Mouse (Mus musculus): Measurements from ENCODE around the gene Atp2a1. TPM values are rescaled to one million over a fixed set of nuclear protein-coding genes. Genes with fewer than 3 reads are reported as not detected.

Gene Atp2a1
- polyA plus RNA-seq, 1 experiment = 2.2 TPM

DNA sequence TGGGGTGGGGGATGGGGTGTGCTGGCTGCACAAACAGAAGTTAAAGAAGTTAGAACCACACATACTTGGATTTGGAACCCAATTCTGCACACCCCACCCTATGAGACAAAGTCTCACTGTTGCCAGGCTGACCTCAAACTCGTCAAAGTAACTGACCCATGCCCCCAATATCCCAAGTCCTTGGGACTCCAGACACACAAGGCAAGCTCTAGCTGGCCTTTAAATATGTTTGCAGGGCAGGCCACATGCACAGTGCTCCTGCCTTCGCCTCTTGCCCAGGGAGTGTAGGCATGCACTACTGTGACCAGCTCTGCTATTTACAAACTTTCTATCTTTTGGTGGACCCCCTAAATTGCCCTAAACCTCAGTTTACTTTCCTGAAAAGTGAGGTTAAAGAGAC is 7.7 kb downstream of the Atp2a1 start:
- Histone ChIP-seq H3ac (ENCODE audit: control insufficient read depth, insufficient read length, low read depth) (no peak overlapping the region), H3K36me3 (ENCODE audit: control insufficient read depth, insufficient read depth) (no peaks in the 10 kb centered on the region), H3K79me3 (ENCODE audit: low read depth) (no peaks in the 10 kb centered on the region), H3K79me2 (ENCODE audit: control insufficient read depth, insufficient read depth) (no peaks in the 10 kb centered on the region), H3K4me3 (ENCODE audit: insufficient read depth, poor library complexity, severe bottlenecking) (no peak overlapping the region), H3K27me3 (ENCODE audit: control insufficient read depth, insufficient read depth, insufficient read length) (no peaks in the 10 kb centered on the region)
- TF ChIP-seq MYOG (IDR thresholded peaks at IDR 0.05; ENCODE audit: control insufficient read depth, extremely low read depth, insufficient read length) (no peak), CEBPB (IDR thresholded peaks at IDR 0.05; ENCODE audit: low read depth) (no peak), MYOD1 (IDR thresholded peaks at IDR 0.05; ENCODE audit: control insufficient read depth, insufficient read length, low read depth) (no peak), MAX (IDR thresholded peaks at IDR 0.05) (no peak), CTCF (IDR thresholded peaks at IDR 0.05; ENCODE audit: control insufficient read depth, insufficient read depth, insufficient read length) (no peak), FOSL1 (IDR thresholded peaks at IDR 0.05; ENCODE audit: insufficient read depth, low read length, poor library complexity, severe bottlenecking) (no peak), USF1 (IDR thresholded peaks at IDR 0.05; ENCODE audit: low read depth) (no peak)

DNA sequence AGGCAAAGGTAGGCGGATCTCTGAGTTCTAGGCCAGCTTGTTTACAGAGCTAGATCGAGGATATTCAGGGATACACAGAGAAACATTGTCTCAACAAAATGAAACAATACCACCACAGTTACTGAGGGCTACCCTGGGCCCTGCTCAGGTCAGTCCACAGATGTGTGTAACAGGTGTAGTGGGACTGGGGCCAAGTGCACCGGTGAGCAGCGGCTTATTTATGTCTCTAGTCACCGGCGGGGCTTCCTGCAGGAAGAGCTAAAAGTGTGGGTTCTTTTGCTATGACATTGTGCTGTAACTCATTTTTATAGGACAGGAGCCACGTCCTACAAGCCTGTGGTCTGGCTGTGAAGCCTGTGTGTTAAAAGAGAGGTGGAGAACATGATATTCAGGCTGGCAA is 9.0 kb downstream of the Atp2a1 start:
- no peak for TF ChIP-seq CEBPB (IDR thresholded peaks at IDR 0.05; ENCODE audit: low read depth)
- no peak for TF ChIP-seq MAX (IDR thresholded peaks at IDR 0.05)
- no peak for TF ChIP-seq MYOD1 (IDR thresholded peaks at IDR 0.05; ENCODE audit: control insufficient read depth, insufficient read length, low read depth)
- TF ChIP-seq MYOG (IDR thresholded peaks at IDR 0.05; ENCODE audit: control insufficient read depth, extremely low read depth, insufficient read length) = no peak
- TF ChIP-seq CTCF (IDR thresholded peaks at IDR 0.05; ENCODE audit: control insufficient read depth, insufficient read depth, insufficient read length) = no peak
- TF ChIP-seq USF1 (IDR thresholded peaks at IDR 0.05; ENCODE audit: low read depth) = no peak
- no peak for TF ChIP-seq FOSL1 (IDR thresholded peaks at IDR 0.05; ENCODE audit: insufficient read depth, low read length, poor library complexity, severe bottlenecking)
- no peaks in the 10 kb centered on the region for H3K79me3 ChIP-seq (ENCODE audit: low read depth)
- H3ac ChIP-seq (ENCODE audit: control insufficient read depth, insufficient read length, low read depth) = no peak overlapping the region
- no peaks in the 10 kb centered on the region for H3K27me3 ChIP-seq (ENCODE audit: control insufficient read depth, insufficient read depth, insufficient read length)
- no peaks in the 10 kb centered on the region for H3K36me3 ChIP-seq (ENCODE audit: control insufficient read depth, insufficient read depth)
- no peak overlapping the region for H3K4me3 ChIP-seq (ENCODE audit: insufficient read depth, poor library complexity, severe bottlenecking)
- no peaks in the 10 kb centered on the region for H3K79me2 ChIP-seq (ENCODE audit: control insufficient read depth, insufficient read depth)

DNA sequence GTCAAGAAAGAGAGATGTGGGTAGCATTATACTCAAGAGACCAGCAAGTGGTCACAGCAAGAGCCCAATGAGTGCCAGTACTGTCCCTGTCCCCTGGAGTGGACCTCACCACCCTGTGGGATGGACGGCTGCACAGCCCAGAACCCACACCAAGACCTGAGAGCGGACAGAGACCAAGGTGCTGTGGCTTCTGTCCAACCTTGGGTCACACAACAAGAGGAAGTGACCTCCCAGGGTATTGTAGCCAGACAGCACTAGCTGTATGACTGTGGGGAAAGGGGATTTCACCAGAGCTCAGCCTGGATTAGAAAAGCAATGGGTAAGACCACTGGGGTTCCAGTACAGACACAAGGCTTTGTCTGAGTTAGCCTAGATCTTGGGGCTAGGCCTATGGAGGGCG is 10.7 kb downstream of the Atp2a1 start:
- TF ChIP-seq CEBPB (IDR thresholded peaks at IDR 0.05; ENCODE audit: low read depth) = no peak
- no peak for TF ChIP-seq MYOD1 (IDR thresholded peaks at IDR 0.05; ENCODE audit: control insufficient read depth, insufficient read length, low read depth)
- TF ChIP-seq CTCF (IDR thresholded peaks at IDR 0.05; ENCODE audit: control insufficient read depth, insufficient read depth, insufficient read length) = no peak
- TF ChIP-seq USF1 (IDR thresholded peaks at IDR 0.05; ENCODE audit: low read depth) = no peak
- TF ChIP-seq FOSL1 (IDR thresholded peaks at IDR 0.05; ENCODE audit: insufficient read depth, low read length, poor library complexity, severe bottlenecking) = no peak
- TF ChIP-seq MYOG (IDR thresholded peaks at IDR 0.05; ENCODE audit: control insufficient read depth, extremely low read depth, insufficient read length) = no peak
- TF ChIP-seq MAX (IDR thresholded peaks at IDR 0.05) = no peak
- Histone ChIP-seq H3ac (ENCODE audit: control insufficient read depth, insufficient read length, low read depth) (no peak overlapping the region), H3K36me3 (ENCODE audit: control insufficient read depth, insufficient read depth) (no peaks in the 10 kb centered on the region), H3K27me3 (ENCODE audit: control insufficient read depth, insufficient read depth, insufficient read length) (no peaks in the 10 kb centered on the region), H3K79me3 (ENCODE audit: low read depth) (no peaks in the 10 kb centered on the region), H3K79me2 (ENCODE audit: control insufficient read depth, insufficient read depth) (no peaks in the 10 kb centered on the region), H3K4me3 (ENCODE audit: insufficient read depth, poor library complexity, severe bottlenecking) (no peak overlapping the region)

DNA sequence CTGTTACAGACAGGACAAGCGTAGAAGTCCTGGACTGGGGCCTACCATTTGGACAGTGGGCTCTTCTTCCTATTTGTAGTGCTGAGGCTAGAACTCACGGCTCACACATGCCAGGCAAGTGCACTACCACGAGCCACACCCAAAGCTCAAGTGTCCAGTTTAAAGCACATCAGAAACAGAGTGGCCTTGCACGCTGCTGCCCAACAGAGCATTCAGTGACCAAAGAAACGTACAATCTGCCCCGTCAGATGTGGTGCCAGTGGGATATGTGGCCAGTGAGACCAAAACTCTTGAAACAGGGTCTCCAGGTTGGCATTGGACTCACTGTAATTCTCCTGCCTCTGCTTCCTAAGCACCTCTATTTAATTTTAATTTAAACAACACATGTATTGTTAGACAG is 12.3 kb downstream of the Atp2a1 start:
- Histone ChIP-seq H3K36me3 (ENCODE audit: control insufficient read depth, insufficient read depth) (no peaks in the 10 kb centered on the region), H3K4me3 (ENCODE audit: insufficient read depth, poor library complexity, severe bottlenecking) (no peak overlapping the region), H3ac (ENCODE audit: control insufficient read depth, insufficient read length, low read depth) (no peak overlapping the region), H3K27me3 (ENCODE audit: control insufficient read depth, insufficient read depth, insufficient read length) (no peaks in the 10 kb centered on the region), H3K79me2 (ENCODE audit: control insufficient read depth, insufficient read depth) (no peaks in the 10 kb centered on the region), H3K79me3 (ENCODE audit: low read depth) (no peaks in the 10 kb centered on the region)
- TF ChIP-seq FOSL1 (IDR thresholded peaks at IDR 0.05; ENCODE audit: insufficient read depth, low read length, poor library complexity, severe bottlenecking) (no peak), CEBPB (IDR thresholded peaks at IDR 0.05; ENCODE audit: low read depth) (no peak), MYOD1 (IDR thresholded peaks at IDR 0.05; ENCODE audit: control insufficient read depth, insufficient read length, low read depth) (no peak), CTCF (IDR thresholded peaks at IDR 0.05; ENCODE audit: control insufficient read depth, insufficient read depth, insufficient read length) (no peak), MYOG (IDR thresholded peaks at IDR 0.05; ENCODE audit: control insufficient read depth, extremely low read depth, insufficient read length) (no peak), USF1 (IDR thresholded peaks at IDR 0.05; ENCODE audit: low read depth) (no peak), MAX (IDR thresholded peaks at IDR 0.05) (no peak)

DNA sequence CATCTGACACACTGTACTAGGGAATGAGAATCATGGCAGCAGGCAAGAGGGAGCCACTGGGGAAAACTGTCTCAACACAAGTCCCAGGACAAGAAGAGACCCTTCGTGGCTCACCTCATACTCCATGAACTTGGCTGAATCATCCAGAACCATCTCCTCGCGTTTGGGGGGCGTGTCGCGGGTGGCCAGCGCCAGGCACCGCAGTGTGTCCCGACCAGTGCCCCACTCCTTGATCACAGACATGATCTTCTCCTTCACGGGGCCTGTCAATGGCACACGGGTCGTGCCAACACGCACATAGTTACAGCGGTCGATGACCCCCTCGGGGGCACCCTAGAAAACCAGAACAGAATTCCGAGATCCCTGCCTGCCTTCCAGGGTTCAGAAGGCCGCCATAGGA is 12.9 kb downstream of the Atp2a1 start:
- Histone ChIP-seq H3K4me3 (ENCODE audit: insufficient read depth, poor library complexity, severe bottlenecking) (no peak overlapping the region), H3ac (ENCODE audit: control insufficient read depth, insufficient read length, low read depth) (no peak overlapping the region), H3K27me3 (ENCODE audit: control insufficient read depth, insufficient read depth, insufficient read length) (no peaks in the 10 kb centered on the region), H3K36me3 (ENCODE audit: control insufficient read depth, insufficient read depth) (peaks cover 2% of the 10 kb centered on the region), H3K79me3 (ENCODE audit: low read depth) (no peaks in the 10 kb centered on the region), H3K79me2 (ENCODE audit: control insufficient read depth, insufficient read depth) (no peaks in the 10 kb centered on the region)
- no peak for TF ChIP-seq CTCF (IDR thresholded peaks at IDR 0.05; ENCODE audit: control insufficient read depth, insufficient read depth, insufficient read length)
- no peak for TF ChIP-seq USF1 (IDR thresholded peaks at IDR 0.05; ENCODE audit: low read depth)
- no peak for TF ChIP-seq CEBPB (IDR thresholded peaks at IDR 0.05; ENCODE audit: low read depth)
- no peak for TF ChIP-seq MYOD1 (IDR thresholded peaks at IDR 0.05; ENCODE audit: control insufficient read depth, insufficient read length, low read depth)
- TF ChIP-seq MYOG (IDR thresholded peaks at IDR 0.05; ENCODE audit: control insufficient read depth, extremely low read depth, insufficient read length) = no peak
- TF ChIP-seq FOSL1 (IDR thresholded peaks at IDR 0.05; ENCODE audit: insufficient read depth, low read length, poor library complexity, severe bottlenecking) = no peak
- TF ChIP-seq MAX (IDR thresholded peaks at IDR 0.05) = no peak

DNA sequence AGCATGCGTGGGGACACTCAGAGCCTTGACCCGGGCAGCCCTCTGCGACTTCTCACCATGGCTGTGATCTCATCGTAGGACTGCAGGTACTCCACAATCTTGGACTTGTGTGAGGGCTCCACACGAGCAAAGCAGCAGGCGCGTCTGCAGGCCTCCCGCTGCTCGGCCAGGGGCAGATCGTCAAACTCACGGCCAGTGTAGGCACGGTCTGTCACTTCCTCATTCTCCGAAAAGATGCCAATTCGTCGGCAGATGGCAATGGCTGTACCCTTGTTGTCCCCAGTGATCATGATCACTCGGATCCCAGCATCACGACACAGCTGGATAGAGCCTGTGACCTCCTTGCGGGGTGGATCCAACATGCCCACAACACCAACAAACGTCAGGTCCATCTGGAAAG is 14.4 kb downstream of the Atp2a1 start:
- no peaks in the 10 kb centered on the region for H3K79me2 ChIP-seq (ENCODE audit: control insufficient read depth, insufficient read depth)
- peaks cover 6% of the 10 kb centered on the region for H3K36me3 ChIP-seq (ENCODE audit: control insufficient read depth, insufficient read depth)
- no peak overlapping the region for H3K4me3 ChIP-seq (ENCODE audit: insufficient read depth, poor library complexity, severe bottlenecking)
- no peaks in the 10 kb centered on the region for H3K27me3 ChIP-seq (ENCODE audit: control insufficient read depth, insufficient read depth, insufficient read length)
- TF ChIP-seq MYOG (IDR thresholded peaks at IDR 0.05; ENCODE audit: control insufficient read depth, extremely low read depth, insufficient read length) = no peak
- TF ChIP-seq FOSL1 (IDR thresholded peaks at IDR 0.05; ENCODE audit: insufficient read depth, low read length, poor library complexity, severe bottlenecking) = no peak
- TF ChIP-seq CTCF (IDR thresholded peaks at IDR 0.05; ENCODE audit: control insufficient read depth, insufficient read depth, insufficient read length) = no peak
- TF ChIP-seq CEBPB (IDR thresholded peaks at IDR 0.05; ENCODE audit: low read depth) = no peak
- H3ac ChIP-seq (ENCODE audit: control insufficient read depth, insufficient read length, low read depth) = no peak overlapping the region
- H3K79me3 ChIP-seq (ENCODE audit: low read depth) = no peaks in the 10 kb centered on the region
